In genomic region chr2:105854740-105855139, GRCm38 (mm10) we compare ENCODE assay signal across 9 mouse cellular contexts. TPM values are rescaled to one million over a fixed set of nuclear protein-coding genes. Genes with fewer than 3 reads are reported as not detected.
DNase-seq lines count a peak whose midpoint lies in the region; ATAC-seq and TF ChIP-seq lines count a peak whose summit lies in the region.
"Had no signal": no experiment of that assay in that cellular context is flagged by ENCODE, and none has a peak within 500 bp of the region (broad histone marks: within the 10 kb centered on the region; RNA-seq: fewer than 3 reads in every experiment).

No protein-coding gene starts in this region.

- H3K4me2 ChIP-seq in forebrain, embryonic 16.5 days (ENCODE audit: low read length), result no peak overlapping the region
- H3K4me2 ChIP-seq: neural tube, embryonic 12.5 days had no signal

- H3K9ac ChIP-seq in forebrain, embryonic 16.5 days (replicated peaks; ENCODE audit: low read depth, low read length), result no peak overlapping the region
- H3K9ac ChIP-seq: neural tube, embryonic 12.5 days had no signal

- no peak overlapping the region for H3K27ac ChIP-seq in forebrain, embryonic 16.5 days (ENCODE audit: low read length)
- H3K27ac ChIP-seq: neural tube, embryonic 12.5 days had no signal

- ATAC-seq in forebrain, embryonic 16.5 days, result no peak

- H3K36me3 ChIP-seq in forebrain, embryonic 16.5 days (ENCODE audit: control insufficient read depth, insufficient read depth), result no peaks in the 10 kb centered on the region
- H3K36me3 ChIP-seq: neural tube, embryonic 12.5 days had no signal

- no peak for TF ChIP-seq POLR2A in lung, adult 2 months (IDR thresholded peaks at IDR 0.05; ENCODE audit: borderline replicate concordance, extremely low read depth, low read depth, low read length)

- DNase-seq in lung, postnatal 14 days, result peak; percentile 2
- no peak for DNase-seq in lung, adult 2 months
- peak; percentile 23 to 40 for DNase-seq in cerebellum, postnatal 10 days
- peak; percentile 12 for DNase-seq in heart, postnatal 4 days
- DNase-seq in right cerebral cortex, postnatal 10 days (ENCODE audit: low spot score in 2 of 2), result peak; percentile 55 to 67
- no peak for DNase-seq in T-cell, adult 2 months (ENCODE audit: low spot score)

- H3K4me1 ChIP-seq in lung, adult 2 months (ENCODE audit: control insufficient read depth, insufficient read depth, low read length), result no peaks in the 10 kb centered on the region
- no peaks in the 10 kb centered on the region for H3K4me1 ChIP-seq in forebrain, embryonic 16.5 days (replicated peaks; ENCODE audit: control insufficient read depth, insufficient read depth, low read length)
- H3K4me1 ChIP-seq: neural tube, embryonic 12.5 days had no signal

- H3K4me3 ChIP-seq in lung, adult 2 months (replicated peaks; ENCODE audit: extremely low read depth, low read depth, low read length), result no peak overlapping the region
- no peak overlapping the region for H3K4me3 ChIP-seq in forebrain, embryonic 16.5 days (replicated peaks; ENCODE audit: low read length)
- H3K4me3 ChIP-seq: erythroblast, embryonic 14.5 days; neural tube, embryonic 12.5 days had no signal

- H3K9me3 ChIP-seq in forebrain, embryonic 16.5 days (ENCODE audit: control insufficient read depth, low read length), result no peaks in the 10 kb centered on the region

- 43% methylated on average over 2 of the region's 2 CpGs for WGBS in lung, adult 2 months
- 60% methylated on average over 2 of the region's 2 CpGs for WGBS in forebrain, embryonic 16.5 days

- H3K27me3 ChIP-seq in forebrain, embryonic 16.5 days (replicated peaks; ENCODE audit: control insufficient read depth, insufficient read depth, low read length), result no peaks in the 10 kb centered on the region
- H3K27me3 ChIP-seq: neural tube, embryonic 12.5 days had no signal

- TF ChIP-seq CTCF in lung, adult 2 months (IDR thresholded peaks at IDR 0.05; ENCODE audit: insufficient read depth, low read length), result no peak

RNA-seq across cellular contexts. Expression of gene Elp4, which starts 49.6 kb away (rescaled TPM):
- 2.3 and 3.7 TPM in 2 replicates for polyA plus RNA-seq in lung, adult 2 months (2012; rRNA removed)
- total RNA-seq in heart, postnatal 4 days (2021), result 10 to 100 TPM; 18.8 TPM
- 46.2 and 52.2 TPM in 2 replicates for polyA plus RNA-seq in forebrain, embryonic 16.5 days (2015; fragmentation: Nextera tagmentation; extraction: Ambion mirVana)

RNA-seq across cellular contexts. Expression of gene Immp1l, which starts 49.7 kb away (rescaled TPM):
- polyA plus RNA-seq in lung, adult 2 months (2012; rRNA removed), result 6.5 and 8.9 TPM in 2 replicates
- total RNA-seq in heart, postnatal 4 days (2021), result 10 to 100 TPM; 61.1 to 66.3 TPM
- polyA plus RNA-seq in forebrain, embryonic 16.5 days (2015; fragmentation: Nextera tagmentation; extraction: Ambion mirVana), result 99.9 and 115 TPM in 2 replicates

Comparison
In these comparisons a context has a peak if more than half of its experiments do, and no peak if none do; other contexts are left out.
1. DNase-seq: peak in lung, postnatal 14 days (single experiment), cerebellum, postnatal 10 days (2 of 2), heart, postnatal 4 days (single experiment) and right cerebral cortex, postnatal 10 days (2 of 2); none in lung, adult 2 months (single experiment) and T-cell, adult 2 months (single experiment).
2. RNA of gene Immp1l, which starts 49.7 kb away (polyA plus RNA-seq): 99.9 to 115 TPM in forebrain, embryonic 16.5 days; 6.5 to 8.9 TPM in lung, adult 2 months; every median in the first group is over 10 times any median in the second.